Mouse (Mus musculus) myocyte (in vitro differentiated cells): ENCODE measurements at regions not wholly inside any gene's neighbourhood (a gene's known extent, or its start where the extent isn't known, plus 50 kb on each side); places are given as distances from the start of the nearest gene placed in this dataset.

Experiments
- CEBPB ChIP-seq: IDR thresholded peaks from 2 replicates; pipeline ENCODE4 v1.6.1; 2011; ENCODE audit warnings: mild to moderate bottlenecking, moderate library complexity; ENCODE audit not compliant: poor library complexity, insufficient read depth, severe bottlenecking
- E2F4 ChIP-seq: IDR thresholded peaks from one replicate; pipeline ENCODE4 v1.6.1; 2011; ENCODE audit warnings: mild to moderate bottlenecking, control low read depth, moderate library complexity; ENCODE audit not compliant: insufficient read depth
- MAX ChIP-seq: IDR thresholded peaks from one replicate; pipeline ENCODE4 v1.6.1; 2011; ENCODE audit warnings: low read depth, mild to moderate bottlenecking, control low read depth
- MYOD1 ChIP-seq, 3 experiments: IDR thresholded peaks; one replicate each; pipeline ENCODE4 v1.6.1; 2011; ENCODE audit warnings: control low read depth in 2 of 3, low read depth in 2 of 3, mild to moderate bottlenecking in 2 of 3, moderate library complexity in 1 of 3; ENCODE audit not compliant: insufficient read length in 2 of 3, control insufficient read depth in 1 of 3
- MYOG ChIP-seq, 3 experiments: IDR thresholded peaks; one replicate each; pipeline ENCODE4 v1.6.1; 2011; ENCODE audit warnings: control low read depth in 2 of 3, low read depth in 2 of 3, mild to moderate bottlenecking in 2 of 3; ENCODE audit not compliant: insufficient read length in 2 of 3, control insufficient read depth in 1 of 3, insufficient read depth in 1 of 3
- POLR2A ChIP-seq: IDR thresholded peaks from one replicate; pipeline ENCODE4 v1.6.1; 2011; ENCODE audit warnings: low read depth, mild to moderate bottlenecking, control low read depth, moderate library complexity; ENCODE audit not compliant: insufficient read length
- POLR2AphosphoS2 ChIP-seq: IDR thresholded peaks from one replicate; pipeline ENCODE4 v1.6.1; 2011; ENCODE audit warnings: low read depth, control low read depth; ENCODE audit not compliant: insufficient read length
- REST ChIP-seq: IDR thresholded peaks from one replicate; pipeline ENCODE4 v1.6.1; 2011; ENCODE audit warnings: mild to moderate bottlenecking, control low read depth, moderate library complexity; ENCODE audit not compliant: insufficient read depth, insufficient read length
- SRF ChIP-seq: IDR thresholded peaks from one replicate; pipeline ENCODE4 v1.6.1; 2011; ENCODE audit warnings: low read depth; ENCODE audit not compliant: control insufficient read depth, insufficient read length
- TCF12 ChIP-seq: IDR thresholded peaks from one replicate; pipeline ENCODE4 v1.6.1; 2011; ENCODE audit warnings: mild to moderate bottlenecking, control low read depth; ENCODE audit not compliant: poor library complexity, insufficient read depth, severe bottlenecking
- TCF3 ChIP-seq: IDR thresholded peaks from one replicate; pipeline ENCODE4 v1.6.1; 2011; ENCODE audit warnings: low read depth, control low read depth; ENCODE audit not compliant: insufficient read length
- USF1 ChIP-seq: IDR thresholded peaks from one replicate; pipeline ENCODE4 v1.6.1; 2011; ENCODE audit warnings: low read depth, mild to moderate bottlenecking, control low read depth, moderate library complexity

DNA sequence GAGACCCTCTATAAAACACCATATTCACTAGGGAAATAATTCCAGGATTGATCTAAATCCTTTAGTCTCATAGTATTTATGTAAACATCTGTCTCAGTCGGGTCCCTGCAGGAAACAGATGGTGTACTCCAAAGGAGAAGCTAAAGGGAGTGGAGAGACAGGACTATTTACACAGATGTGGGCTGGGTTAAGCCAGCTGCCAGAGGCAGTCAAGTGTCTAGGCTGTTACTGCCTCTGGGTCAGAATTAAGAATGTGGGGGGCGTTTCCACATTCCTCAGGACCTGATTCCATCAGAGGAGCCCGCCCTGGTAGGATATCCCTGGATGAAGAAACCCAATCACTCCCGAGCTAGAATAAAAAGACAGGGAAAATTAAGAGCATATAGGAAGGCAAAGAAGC lies 380.2 kb upstream of the Auts2 start:
- TF ChIP-seq POLR2A = no peak
- no peak for TF ChIP-seq MAX
- TF ChIP-seq E2F4 = no peak
- TF ChIP-seq USF1 = no peak
- TF ChIP-seq REST = no peak
- no peak for TF ChIP-seq TCF12
- no peak for TF ChIP-seq MYOD1 (IDR thresholded peaks at IDR 0.05; ENCODE audit: control insufficient read depth in 1 of 3, insufficient read length in 2 of 3, low read depth in 2 of 3)
- no peak for TF ChIP-seq CEBPB
- TF ChIP-seq MYOG (IDR thresholded peaks at IDR 0.05; ENCODE audit: control insufficient read depth in 1 of 3, insufficient read depth in 1 of 3, insufficient read length in 2 of 3, low read depth in 2 of 3) = no peak
- TF ChIP-seq TCF3 = no peak
- TF ChIP-seq POLR2AphosphoS2 = no peak
- TF ChIP-seq SRF = no peak
